ENCODE assay signal across 22 mouse cellular contexts in the genomic region with DNA sequence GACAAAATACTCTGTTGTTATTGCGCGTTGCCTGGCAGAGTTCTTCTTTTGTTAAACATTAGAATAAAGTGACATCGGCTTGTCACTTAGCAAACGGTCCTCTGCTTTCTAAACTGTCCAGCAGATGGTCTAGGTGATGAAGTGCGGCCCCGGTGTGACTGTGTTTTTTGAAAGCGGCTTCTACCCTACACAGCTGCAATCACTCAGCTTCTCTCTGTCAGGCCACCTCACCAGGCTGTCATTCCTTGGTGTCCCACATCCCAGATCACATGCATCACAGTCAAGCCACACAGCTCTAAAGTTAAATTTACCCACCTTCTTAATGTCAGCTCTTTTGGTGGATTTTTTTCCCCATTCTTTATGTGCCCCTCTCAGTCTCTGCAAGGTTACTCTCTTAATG.
DNase-seq lines count a peak whose midpoint lies in the region; ATAC-seq and TF ChIP-seq lines count a peak whose summit lies in the region.
"Had no signal": no experiment of that assay in that cellular context is flagged by ENCODE, and none has a peak within 500 bp of the region (broad histone marks: within the 10 kb centered on the region; RNA-seq: fewer than 3 reads in every experiment).

No protein-coding gene starts in this region.

- 39% methylated on average over 7 of the region's 7 CpGs for whole genome bisulfite sequencing in heart, embryonic 12.5 days
- WGBS in lung, embryonic 14.5 days: 22% methylated on average over 7 of the region's 7 CpGs
- WGBS in forebrain, embryonic 10.5 days: 89% methylated on average over 7 of the region's 7 CpGs

- 0 out of 2 replicates have a peak overlapping the region, but pooled peaks have one; percentile 13 for H3K4me2 ChIP-seq in heart, embryonic 12.5 days
- no peak overlapping the region for H3K4me2 ChIP-seq in lung, embryonic 14.5 days
- H3K4me2 ChIP-seq: hindbrain, embryonic 15.5 days had no signal

- ATAC-seq in heart, embryonic 12.5 days (ENCODE audit: insufficient number of reproducible peaks, low FRiP score): no peak
- peak; percentile 57; the same call in 1 of the 2 replicates for ATAC-seq in lung, embryonic 14.5 days (ENCODE audit: insufficient read depth)
- ATAC-seq: CD4-positive, CD25-positive, alpha-beta regulatory T cell, adult 4 months; forebrain, embryonic 14.5 days; forebrain, postnatal 0 days; intestine, postnatal 0 days had no signal

- peaks cover 24% of the 10 kb centered on the region for H3K4me1 ChIP-seq in heart, embryonic 12.5 days (replicated peaks)
- no peaks in the 10 kb centered on the region; the same call in 1 of the 2 replicates for H3K4me1 ChIP-seq in lung, embryonic 14.5 days (ENCODE audit: insufficient read depth)
- H3K4me1 ChIP-seq in forebrain, embryonic 10.5 days: peaks cover 5% of the 10 kb centered on the region; the same call in 1 of the 2 replicates

- no peak overlapping the region for H3K4me3 ChIP-seq in heart, embryonic 12.5 days
- no peak overlapping the region for H3K4me3 ChIP-seq in lung, embryonic 14.5 days (ENCODE audit: low read depth, low read length)
- no peak overlapping the region for H3K4me3 ChIP-seq in forebrain, embryonic 10.5 days
- H3K4me3 ChIP-seq: gastrocnemius, adult 2 months; hindbrain, embryonic 15.5 days had no signal

- no peak overlapping the region for H3K9ac ChIP-seq in heart, embryonic 12.5 days
- no peak overlapping the region for H3K9ac ChIP-seq in lung, embryonic 14.5 days
- H3K9ac ChIP-seq: forebrain, postnatal 0 days; hindbrain, embryonic 15.5 days had no signal

- H3K9me3 ChIP-seq in heart, embryonic 12.5 days (replicated peaks): no peaks in the 10 kb centered on the region
- H3K9me3 ChIP-seq in lung, embryonic 14.5 days (ENCODE audit: low read depth, low read length): no peaks in the 10 kb centered on the region
- H3K9me3 ChIP-seq in forebrain, embryonic 10.5 days: no peaks in the 10 kb centered on the region
- H3K9me3 ChIP-seq: hindbrain, embryonic 15.5 days had no signal

- H3K27ac ChIP-seq in heart, embryonic 12.5 days (ENCODE audit: poor library complexity, severe bottlenecking): no peak overlapping the region
- no peak overlapping the region for H3K27ac ChIP-seq in lung, embryonic 14.5 days (ENCODE audit: low read depth)
- no peak overlapping the region for H3K27ac ChIP-seq in forebrain, embryonic 10.5 days
- H3K27ac ChIP-seq: gastrocnemius, adult 2 months; hindbrain, embryonic 15.5 days had no signal

- H3K36me3 ChIP-seq in heart, embryonic 12.5 days: no peaks in the 10 kb centered on the region
- H3K36me3 ChIP-seq in lung, embryonic 14.5 days (ENCODE audit: insufficient read depth): no peaks in the 10 kb centered on the region
- H3K36me3 ChIP-seq in forebrain, embryonic 10.5 days (replicated peaks): no peaks in the 10 kb centered on the region
- H3K36me3 ChIP-seq: hindbrain, embryonic 15.5 days had no signal

- no peak for DNase-seq in heart, adult 18-20 months
- peak; percentile 43 for DNase-seq in lung, embryonic 14.5 days
- DNase-seq in lung, postnatal 10 days: no peak
- DNase-seq in embryo, embryonic 11 days: peak; percentile 8
- no peak for DNase-seq in forebrain, embryonic 10.5 days (ENCODE audit: extremely low spot score, low spot score)
- no peak for DNase-seq in thymus, postnatal 36 days
- DNase-seq: adrenal gland, adult 2 months; adrenal gland, postnatal 14 days; cerebellum, adult 11 months; cerebellum, adult 2 months; cerebellum, adult 9-11 months; cerebellum, postnatal 25 days; forebrain, postnatal 0 days; gastrocnemius, adult 2 months; gastrocnemius, postnatal 14 days; heart, postnatal 36 days; kidney, adult 8-10 months had no signal

- TF ChIP-seq CTCF in lung, embryonic 14.5 days (IDR thresholded peaks at IDR 0.05; ENCODE audit: low read depth): no peak

- H3K27me3 ChIP-seq in heart, embryonic 12.5 days (replicated peaks): no peaks in the 10 kb centered on the region
- H3K27me3 ChIP-seq in lung, embryonic 14.5 days (ENCODE audit: insufficient read depth, low read length): no peaks in the 10 kb centered on the region
- no peaks in the 10 kb centered on the region for H3K27me3 ChIP-seq in forebrain, embryonic 10.5 days (ENCODE audit: poor library complexity, severe bottlenecking)
- H3K27me3 ChIP-seq: hindbrain, embryonic 15.5 days had no signal

Comparison
In these comparisons a context has a peak if more than half of its experiments do, and no peak if none do; other contexts are left out.
1. DNase-seq: peak in lung, embryonic 14.5 days (single experiment) and embryo, embryonic 11 days (single experiment); none in heart, adult 18-20 months (0 of 2), lung, postnatal 10 days (single experiment), forebrain, embryonic 10.5 days (single experiment) and thymus, postnatal 36 days (0 of 2).